Mouse (Mus musculus): ENCODE results near the gene Mpzl2. TPM values are rescaled to one million over a fixed set of nuclear protein-coding genes. Genes with fewer than 3 reads are reported as not detected.

The Mpzl2 gene
- polyA plus RNA-seq, 1 experiment from 2014 or later = 3.7 TPM

GRCm38 (mm10) chr9:45041131-45041838, 1.7 kb downstream of the Mpzl2 start:
- WGBS = 30% methylated on average over 16 of the region's 17 CpGs
- H3K4me3 ChIP-seq (ENCODE audit: low read depth, low read length) = no peak overlapping the region
- H3K27me3 ChIP-seq (ENCODE audit: control insufficient read depth, insufficient read depth, low read length) = peaks cover 43% of the 10 kb centered on the region
- H3K36me3 ChIP-seq (ENCODE audit: control insufficient read depth, insufficient read depth, low read length) = no peaks in the 10 kb centered on the region
- H3K4me1 ChIP-seq (ENCODE audit: control insufficient read depth, insufficient read depth, low read length) = 0 out of 2 replicates have a peak, but pooled peaks cover 4% of the 10 kb centered on the region
- no peaks in the 10 kb centered on the region for H3K9me3 ChIP-seq (ENCODE audit: control insufficient read depth, low read length)
- DNase-seq (ENCODE audit: low spot score) = peak; percentile 17
- H3K27ac ChIP-seq (ENCODE audit: low read depth, low read length) = no peak overlapping the region
- no peak overlapping the region for H3K9ac ChIP-seq (ENCODE audit: low read length)
- no peak for ATAC-seq (ENCODE audit: insufficient read depth, low FRiP score, low TSS enrichment)
- no peak overlapping the region for H3K4me2 ChIP-seq (ENCODE audit: low read depth)

- Histone ChIP-seq H3K9ac (ENCODE audit: low read length) (no peak overlapping the region), H3K36me3 (ENCODE audit: control insufficient read depth, insufficient read depth, low read length) (no peaks in the 10 kb centered on the region), H3K27me3 (ENCODE audit: control insufficient read depth, insufficient read depth, low read length) (peaks cover 43% of the 10 kb centered on the region), H3K9me3 (ENCODE audit: control insufficient read depth, low read length) (no peaks in the 10 kb centered on the region), H3K4me3 (ENCODE audit: low read depth, low read length) (peak overlapping the region; percentile 10; the same call in 1 of the 2 replicates), H3K4me2 (ENCODE audit: low read depth) (peak overlapping the region; percentile 32), H3K4me1 (ENCODE audit: control insufficient read depth, insufficient read depth, low read length) (0 out of 2 replicates have a peak, but pooled peaks cover 4% of the 10 kb centered on the region), H3K27ac (ENCODE audit: low read depth, low read length) (no peak overlapping the region)
- WGBS = 2% methylated on average over 20 of the region's 20 CpGs
- ATAC-seq (ENCODE audit: insufficient read depth, low FRiP score, low TSS enrichment) = no peak
- peak; percentile 20 for DNase-seq (ENCODE audit: low spot score)
These were observed 2.6 kb downstream of the Mpzl2 start for GRCm38 (mm10) chr9:45042056-45042720.

- H3K27me3 ChIP-seq (ENCODE audit: control insufficient read depth, insufficient read depth, low read length) = peaks cover 43% of the 10 kb centered on the region
- DNase-seq (ENCODE audit: low spot score) (no peak), ATAC-seq (ENCODE audit: insufficient read depth, low FRiP score, low TSS enrichment) (no peak)
- no peaks in the 10 kb centered on the region for H3K36me3 ChIP-seq (ENCODE audit: control insufficient read depth, insufficient read depth, low read length)
- H3K27ac ChIP-seq (ENCODE audit: low read depth, low read length) = no peak overlapping the region
- H3K9ac ChIP-seq (ENCODE audit: low read length) = no peak overlapping the region; the same call in 1 of the 2 replicates
- H3K4me3 ChIP-seq (ENCODE audit: low read depth, low read length) = peak overlapping the region; percentile 10; the same call in 1 of the 2 replicates
- WGBS = under 1% methylated on average over 10 of the region's 10 CpGs
- H3K9me3 ChIP-seq (ENCODE audit: control insufficient read depth, low read length) = no peaks in the 10 kb centered on the region
- H3K4me2 ChIP-seq (ENCODE audit: low read depth) = peak overlapping the region; percentile 32
- H3K4me1 ChIP-seq (ENCODE audit: control insufficient read depth, insufficient read depth, low read length) = 0 out of 2 replicates have a peak, but pooled peaks cover 4% of the 10 kb centered on the region
These were observed 3.3 kb downstream of the Mpzl2 start for GRCm38 (mm10) chr9:45042947-45043346.

GRCm38 (mm10) chr9:45046973-45047372, 7.4 kb downstream of the Mpzl2 start:
- DNase-seq (ENCODE audit: low spot score) (no peak), ATAC-seq (ENCODE audit: insufficient read depth, low FRiP score, low TSS enrichment) (no peak)
- Histone ChIP-seq H3K9me3 (ENCODE audit: control insufficient read depth, low read length) (no peaks in the 10 kb centered on the region), H3K4me3 (ENCODE audit: low read depth, low read length) (no peak overlapping the region), H3K4me1 (ENCODE audit: control insufficient read depth, insufficient read depth, low read length) (0 out of 2 replicates have a peak, but pooled peaks cover 4% of the 10 kb centered on the region), H3K27me3 (ENCODE audit: control insufficient read depth, insufficient read depth, low read length) (peaks cover 21% of the 10 kb centered on the region), H3K36me3 (ENCODE audit: control insufficient read depth, insufficient read depth, low read length) (no peaks in the 10 kb centered on the region), H3K4me2 (ENCODE audit: low read depth) (no peak overlapping the region), H3K27ac (ENCODE audit: low read depth, low read length) (no peak overlapping the region), H3K9ac (ENCODE audit: low read length) (no peak overlapping the region)
- WGBS = 90% methylated on average over 16 of the region's 16 CpGs

- Histone ChIP-seq H3K9me3 (ENCODE audit: control insufficient read depth, low read length) (no peaks in the 10 kb centered on the region), H3K4me3 (ENCODE audit: low read depth, low read length) (no peak overlapping the region), H3K4me2 (ENCODE audit: low read depth) (no peak overlapping the region), H3K27ac (ENCODE audit: low read depth, low read length) (no peak overlapping the region), H3K27me3 (ENCODE audit: control insufficient read depth, insufficient read depth, low read length) (peaks cover 6% of the 10 kb centered on the region; the same call in 1 of the 2 replicates), H3K9ac (ENCODE audit: low read length) (no peak overlapping the region), H3K4me1 (ENCODE audit: control insufficient read depth, insufficient read depth, low read length) (no peaks in the 10 kb centered on the region), H3K36me3 (ENCODE audit: control insufficient read depth, insufficient read depth, low read length) (no peaks in the 10 kb centered on the region)
- ATAC-seq (ENCODE audit: insufficient read depth, low FRiP score, low TSS enrichment) (no peak), DNase-seq (ENCODE audit: low spot score) (peak; percentile 42)
- 42% methylated on average over 4 of the region's 4 CpGs for WGBS
These were observed 8.9 kb downstream of the Mpzl2 start for GRCm38 (mm10) chr9:45048511-45048910.

GRCm38 (mm10) chr9:45049731-45050130, 10.1 kb downstream of the Mpzl2 start:
- ATAC-seq (ENCODE audit: insufficient read depth, low FRiP score, low TSS enrichment) = no peak
- Histone ChIP-seq H3K9me3 (ENCODE audit: control insufficient read depth, low read length) (no peaks in the 10 kb centered on the region), H3K4me3 (ENCODE audit: low read depth, low read length) (no peak overlapping the region), H3K9ac (ENCODE audit: low read length) (no peak overlapping the region), H3K4me1 (ENCODE audit: control insufficient read depth, insufficient read depth, low read length) (no peaks in the 10 kb centered on the region), H3K27ac (ENCODE audit: low read depth, low read length) (no peak overlapping the region), H3K36me3 (ENCODE audit: control insufficient read depth, insufficient read depth, low read length) (no peaks in the 10 kb centered on the region), H3K4me2 (ENCODE audit: low read depth) (no peak overlapping the region), H3K27me3 (ENCODE audit: control insufficient read depth, insufficient read depth, low read length) (no peaks in the 10 kb centered on the region)
- 90% methylated on average over 1 of the region's 1 CpGs for WGBS
- no peak for DNase-seq (ENCODE audit: low spot score)

GRCm38 (mm10) chr9:45050301-45050700, 10.7 kb downstream of the Mpzl2 start:
- H3K4me1 ChIP-seq (ENCODE audit: control insufficient read depth, insufficient read depth, low read length) = no peaks in the 10 kb centered on the region
- H3K4me2 ChIP-seq (ENCODE audit: low read depth) = no peak overlapping the region
- H3K27me3 ChIP-seq (ENCODE audit: control insufficient read depth, insufficient read depth, low read length) = no peaks in the 10 kb centered on the region
- H3K9ac ChIP-seq (ENCODE audit: low read length) = no peak overlapping the region
- H3K36me3 ChIP-seq (ENCODE audit: control insufficient read depth, insufficient read depth, low read length) = no peaks in the 10 kb centered on the region
- no peak overlapping the region for H3K4me3 ChIP-seq (ENCODE audit: low read depth, low read length)
- no peak overlapping the region for H3K27ac ChIP-seq (ENCODE audit: low read depth, low read length)
- WGBS = 91% methylated on average over 2 of the region's 2 CpGs
- ATAC-seq (ENCODE audit: insufficient read depth, low FRiP score, low TSS enrichment) (no peak), DNase-seq (ENCODE audit: low spot score) (no peak)
- no peaks in the 10 kb centered on the region for H3K9me3 ChIP-seq (ENCODE audit: control insufficient read depth, low read length)

- Histone ChIP-seq H3K9ac (ENCODE audit: low read length) (peak within 1 kb of the TSS; percentile 62), H3K4me1 (ENCODE audit: control insufficient read depth, insufficient read depth, low read length) (no peaks in the 10 kb centered on the region), H3K4me2 (ENCODE audit: low read depth) (peak within 1 kb of the TSS; percentile 44), H3K9me3 (ENCODE audit: control insufficient read depth, low read length) (no peaks in the 10 kb centered on the region), H3K27ac (ENCODE audit: low read depth, low read length) (peak within 1 kb of the TSS; percentile 97), H3K27me3 (ENCODE audit: control insufficient read depth, insufficient read depth, low read length) (no peaks in the 10 kb centered on the region), H3K36me3 (ENCODE audit: control insufficient read depth, insufficient read depth, low read length) (no peaks in the 10 kb centered on the region), H3K4me3 (ENCODE audit: low read depth, low read length) (peak within 1 kb of the TSS; percentile 57)
- ATAC-seq (ENCODE audit: insufficient read depth, low FRiP score, low TSS enrichment) (peak; percentile 84), DNase-seq (ENCODE audit: low spot score) (peak; percentile 93)
- WGBS = under 1% methylated on average over 33 of the region's 33 CpGs
These were observed 15.6 kb downstream of the Mpzl2 start, which contains the start of gene Mpzl3 for GRCm38 (mm10) chr9:45055082-45055713. Gene Mpzl3 (plus strand): TSS chr9:45055186.

All from neural tube, embryonic 11.5 days (tissue).